Mouse (Mus musculus) midbrain, embryonic 15.5 days (tissue): ENCODE results near the gene Ube2f. TPM values are rescaled to one million over a fixed set of nuclear protein-coding genes. Genes with fewer than 3 reads are reported as not detected.

ENCODE experiments used
- ATAC-seq: fragments of 200-750 bp; cut with Nextera tagmentation; replicated peaks from 2 replicates; pipeline ENCODE4 v1.8.0; 2017; ENCODE audit warnings: moderate TSS enrichment
- H3K27ac ChIP-seq: fragments of 300-500 bp; sonication (generic); 2 replicates; pipeline ENCODE4 v1.5.1; 2015; ENCODE audit warnings: mild to moderate bottlenecking, inconsistent platforms
- H3K27me3 ChIP-seq: fragments of 300-500 bp; sonication (generic); replicated peaks from 2 replicates; pipeline ENCODE4 v1.6.1; 2015; ENCODE audit warnings: inconsistent platforms
- H3K36me3 ChIP-seq: fragments of 300-500 bp; sonication (generic); replicated peaks from 2 replicates; pipeline ENCODE4 v1.6.1; 2015; ENCODE audit warnings: inconsistent platforms
- H3K4me1 ChIP-seq: fragments of 300-500 bp; sonication (generic); 2 replicates; pipeline ENCODE4 v1.6.1; 2015; ENCODE audit warnings: inconsistent platforms
- H3K4me2 ChIP-seq: fragments of 300-500 bp; sonication (generic); 2 replicates; pipeline ENCODE4 v1.6.1; 2015; ENCODE audit warnings: inconsistent platforms, mild to moderate bottlenecking, moderate library complexity
- H3K4me3 ChIP-seq: fragments of 300-500 bp; sonication (generic); 2 replicates; pipeline ENCODE4 v1.5.1; 2015; ENCODE audit warnings: mild to moderate bottlenecking, inconsistent platforms
- H3K9ac ChIP-seq: fragments of 300-500 bp; sonication (generic); 2 replicates; pipeline ENCODE4 v1.6.1; 2015; ENCODE audit warnings: mild to moderate bottlenecking, inconsistent platforms
- H3K9me3 ChIP-seq: fragments of 300-500 bp; sonication (generic); 2 replicates; pipeline ENCODE4 v1.6.1; 2016; ENCODE audit warnings: inconsistent platforms
- WGBS: fragments of 180-500 bp; shearing (Covaris S2); methylation state at CpG from one replicate; pipeline ENCODE4 v1.1.7; 2015; ENCODE audit warnings: mixed read lengths; 5-methylcytosine and 5-hydroxymethylcytosine counted together
- polyA plus RNA-seq: library from polyadenylated mRNA; unstranded; fragments of >200 nt; fragmentation: Nextera tagmentation; extraction: Ambion mirVana; gene quantifications from 2 replicates; pipeline ENCODE4 v1.2.1, GENCODE M21; 2015

The Ube2f gene
- polyA plus RNA-seq, 1 experiment from 2014 or later = 58.5 TPM

- no peak overlapping the region for H3K4me3 ChIP-seq
- H3K36me3 ChIP-seq = no peaks in the 10 kb centered on the region
- H3K27ac ChIP-seq = no peak overlapping the region
- H3K27me3 ChIP-seq = no peaks in the 10 kb centered on the region
- WGBS = 92% methylated on average over 1 of the region's 1 CpGs
- ATAC-seq = no peak
- no peaks in the 10 kb centered on the region for H3K4me1 ChIP-seq
- no peaks in the 10 kb centered on the region for H3K9me3 ChIP-seq
- no peak overlapping the region for H3K9ac ChIP-seq
- no peak overlapping the region for H3K4me2 ChIP-seq
Observed at GRCm38 (mm10) chr1:91240685-91241084, 9.4 kb upstream of the Ube2f start.

GRCm38 (mm10) chr1:91241249-91241648 is 8.9 kb upstream of the Ube2f start:
- Histone ChIP-seq H3K36me3 (no peaks in the 10 kb centered on the region), H3K9me3 (no peaks in the 10 kb centered on the region), H3K4me3 (no peak overlapping the region), H3K9ac (no peak overlapping the region), H3K27ac (no peak overlapping the region), H3K4me2 (no peak overlapping the region), H3K4me1 (no peaks in the 10 kb centered on the region), H3K27me3 (no peaks in the 10 kb centered on the region)
- ATAC-seq = no peak
- 82% methylated on average over 4 of the region's 4 CpGs for WGBS

DNA sequence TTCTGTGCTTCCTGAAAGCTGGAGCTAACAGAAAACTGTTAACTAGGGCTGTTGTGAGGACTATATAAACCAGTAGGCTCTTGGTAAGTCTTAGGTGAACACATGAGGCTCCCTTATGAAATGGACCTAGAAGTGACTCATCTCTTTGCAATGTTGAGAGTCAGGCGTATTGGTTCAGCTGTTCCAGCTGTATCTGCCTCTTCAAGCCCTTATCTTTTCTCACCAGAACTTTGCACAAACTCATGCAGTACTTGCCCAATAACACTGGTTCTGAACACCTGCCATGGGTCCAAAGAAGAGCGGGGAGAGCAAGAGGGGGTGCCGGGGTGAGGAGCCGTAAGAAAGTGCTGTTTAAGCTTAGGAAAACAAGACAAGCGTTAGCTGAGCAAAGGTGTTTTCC is 1.9 kb upstream of the Ube2f start:
- Histone ChIP-seq H3K9me3 (no peaks in the 10 kb centered on the region), H3K9ac (no peak overlapping the region), H3K4me3 (no peak overlapping the region), H3K4me1 (peaks cover 23% of the 10 kb centered on the region), H3K36me3 (no peaks in the 10 kb centered on the region), H3K27me3 (no peaks in the 10 kb centered on the region), H3K27ac (no peak overlapping the region), H3K4me2 (no peak overlapping the region)
- ATAC-seq = no peak
- WGBS = 94% methylated on average over 5 of the region's 5 CpGs

GRCm38 (mm10) chr1:91248970-91249369 is 1.1 kb upstream of the Ube2f start:
- Histone ChIP-seq H3K27me3 (no peaks in the 10 kb centered on the region), H3K4me2 (peak overlapping the region; percentile 89; the same call in 1 of the 2 replicates), H3K9me3 (no peaks in the 10 kb centered on the region), H3K4me3 (no peak overlapping the region), H3K36me3 (no peaks in the 10 kb centered on the region), H3K27ac (no peak overlapping the region), H3K4me1 (peaks cover 28% of the 10 kb centered on the region), H3K9ac (no peak overlapping the region)
- 53% methylated on average over 4 of the region's 4 CpGs for WGBS
- no peak for ATAC-seq

GRCm38 (mm10) chr1:91250415-91251147 is 477 bp downstream of the Ube2f start:
- H3K9ac ChIP-seq = peak overlapping the region; percentile 94
- peak overlapping the region; percentile 89 for H3K4me2 ChIP-seq
- H3K36me3 ChIP-seq = 0 out of 2 replicates have a peak, but pooled peaks cover 2% of the 10 kb centered on the region
- ATAC-seq = peak; percentile 12
- peak overlapping the region; percentile 72 for H3K4me3 ChIP-seq
- under 1% methylated on average over 59 of the region's 70 CpGs for WGBS
- peaks cover 28% of the 10 kb centered on the region for H3K4me1 ChIP-seq
- H3K27ac ChIP-seq = peak overlapping the region; percentile 88
- no peaks in the 10 kb centered on the region for H3K9me3 ChIP-seq
- H3K27me3 ChIP-seq = no peaks in the 10 kb centered on the region

DNA sequence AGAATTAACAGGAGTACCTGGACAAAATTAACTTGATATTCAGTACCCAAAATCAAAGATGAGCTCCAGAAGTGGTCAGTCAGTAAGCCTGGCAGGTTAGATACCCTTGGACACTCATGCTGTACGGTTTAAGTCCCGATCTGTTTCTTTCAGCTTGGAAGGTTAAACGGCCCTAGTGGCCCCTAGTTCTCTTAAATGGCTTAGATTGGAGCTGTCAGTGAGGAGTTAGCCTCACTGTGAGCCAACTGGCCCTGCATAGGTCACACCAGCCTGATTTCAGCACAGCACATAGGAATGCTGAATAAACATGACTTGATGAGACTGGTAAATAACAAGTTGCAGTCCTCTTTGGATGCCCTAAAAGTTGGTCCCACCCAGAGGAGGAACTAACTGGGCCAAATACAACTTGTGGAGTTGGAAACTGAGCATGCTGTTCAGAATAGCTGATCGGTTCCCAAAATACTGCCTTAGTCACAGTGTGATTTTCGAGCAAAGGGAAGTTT is 1.1 kb downstream of the Ube2f start:
- no peak for ATAC-seq
- 52% methylated on average over 5 of the region's 5 CpGs for WGBS
- Histone ChIP-seq H3K4me3 (peak overlapping the region; percentile 72), H3K27me3 (no peaks in the 10 kb centered on the region), H3K9ac (peak overlapping the region; percentile 94), H3K4me1 (peaks cover 28% of the 10 kb centered on the region), H3K4me2 (peak overlapping the region; percentile 89), H3K9me3 (no peaks in the 10 kb centered on the region), H3K36me3 (0 out of 2 replicates have a peak, but pooled peaks cover 2% of the 10 kb centered on the region), H3K27ac (no peak overlapping the region)

DNA sequence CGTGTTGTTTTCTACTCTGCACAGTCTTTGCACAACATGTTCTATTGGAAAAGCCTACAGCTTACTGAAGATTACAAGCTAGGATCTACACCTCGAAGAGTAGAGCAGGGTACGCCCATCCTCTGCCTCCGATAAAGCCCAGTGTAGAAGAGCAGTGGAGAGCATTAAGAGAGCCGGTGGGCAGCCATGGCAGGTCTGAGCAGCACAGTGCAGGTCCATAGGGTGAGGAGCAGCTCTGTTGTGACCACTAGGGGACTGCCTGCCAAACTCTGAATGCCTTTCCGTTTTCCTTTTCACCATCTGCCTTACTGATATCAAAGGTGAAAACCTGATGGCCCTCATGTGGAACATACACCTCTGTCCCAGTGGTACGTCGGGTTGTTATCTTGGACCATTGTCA is 1.8 kb downstream of the Ube2f start:
- H3K4me1 ChIP-seq = peaks cover 28% of the 10 kb centered on the region
- 68% methylated on average over 8 of the region's 8 CpGs for WGBS
- H3K36me3 ChIP-seq = 0 out of 2 replicates have a peak, but pooled peaks cover 2% of the 10 kb centered on the region
- no peaks in the 10 kb centered on the region for H3K9me3 ChIP-seq
- no peak overlapping the region for H3K27ac ChIP-seq
- peak overlapping the region; percentile 6; the same call in 1 of the 2 replicates for H3K9ac ChIP-seq
- H3K27me3 ChIP-seq = no peaks in the 10 kb centered on the region
- no peak overlapping the region; the same call in 1 of the 2 replicates for H3K4me3 ChIP-seq
- ATAC-seq = no peak
- H3K4me2 ChIP-seq = peak overlapping the region; percentile 89; the same call in 1 of the 2 replicates

DNA sequence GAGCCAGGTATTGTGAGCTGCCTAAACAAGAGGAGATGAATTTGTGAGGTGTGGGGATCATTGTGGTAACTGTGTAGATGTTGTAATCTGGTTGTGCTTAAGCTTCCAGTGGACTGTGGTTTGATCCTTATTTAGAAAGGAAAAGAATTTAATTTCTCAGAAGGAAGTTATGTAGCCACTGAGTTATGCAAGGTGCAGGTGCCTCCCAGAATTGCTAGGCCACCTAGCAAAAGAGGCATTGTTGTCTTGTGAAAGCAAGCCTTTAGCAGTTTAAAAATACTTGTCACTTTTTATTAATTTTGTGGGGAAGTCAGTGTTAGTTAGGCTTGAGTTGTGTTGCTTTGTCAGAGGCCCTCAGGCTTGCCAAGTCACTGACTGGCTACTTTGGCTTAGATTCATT is 7.8 kb downstream of the Ube2f start:
- H3K4me3 ChIP-seq = no peak overlapping the region
- no peak overlapping the region for H3K9ac ChIP-seq
- 0 out of 2 replicates have a peak, but pooled peaks cover 5% of the 10 kb centered on the region for H3K4me1 ChIP-seq
- no peak overlapping the region for H3K4me2 ChIP-seq
- no peaks in the 10 kb centered on the region for H3K27me3 ChIP-seq
- H3K9me3 ChIP-seq = no peaks in the 10 kb centered on the region
- H3K27ac ChIP-seq = no peak overlapping the region
- ATAC-seq = no peak
- H3K36me3 ChIP-seq = 0 out of 2 replicates have a peak, but pooled peaks cover 2% of the 10 kb centered on the region

DNA sequence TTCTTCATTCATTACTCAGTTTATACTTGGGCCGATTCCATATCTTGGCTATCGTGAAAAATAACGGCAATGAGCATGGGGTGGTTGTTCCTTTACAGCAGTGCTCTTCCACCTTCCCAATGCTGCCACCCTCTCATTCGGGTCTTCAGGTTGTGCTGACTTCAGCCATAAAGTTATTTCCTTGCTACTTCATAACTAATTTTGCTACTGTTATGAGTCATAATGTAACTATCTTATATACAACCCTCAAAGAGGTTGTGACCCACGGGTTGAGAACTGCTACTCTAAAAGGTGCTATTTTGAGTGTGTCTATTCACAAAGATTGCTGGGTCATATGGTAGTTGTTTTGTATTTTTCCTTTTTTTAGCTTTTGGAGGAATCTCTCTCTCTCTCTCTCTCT is 9.7 kb downstream of the Ube2f start:
- ATAC-seq = no peak
- Histone ChIP-seq H3K27ac (no peak overlapping the region), H3K9ac (no peak overlapping the region), H3K4me3 (no peak overlapping the region), H3K36me3 (no peaks in the 10 kb centered on the region), H3K9me3 (no peaks in the 10 kb centered on the region), H3K4me1 (no peaks in the 10 kb centered on the region), H3K27me3 (no peaks in the 10 kb centered on the region), H3K4me2 (no peak overlapping the region)
- WGBS = 92% methylated on average over 5 of the region's 5 CpGs

DNA sequence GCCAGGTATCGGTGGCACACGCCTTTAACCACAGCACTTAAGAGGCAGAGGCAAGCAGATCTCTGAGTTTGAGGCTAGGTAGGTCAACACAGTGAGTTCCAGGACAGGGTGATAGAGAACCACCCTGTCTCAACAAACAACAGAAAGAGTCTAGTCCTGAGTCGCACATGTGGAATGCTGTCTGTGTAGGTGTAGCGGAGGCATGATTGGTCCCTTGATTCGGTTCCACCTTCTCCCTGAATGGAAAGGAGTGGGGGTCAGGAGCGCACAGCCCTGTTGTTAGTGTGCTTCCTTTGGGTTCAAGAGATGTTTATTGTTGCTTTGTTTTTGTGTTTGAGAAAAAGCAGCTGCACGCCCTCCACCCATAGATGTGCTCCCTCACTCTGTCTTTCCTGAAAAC is 12.4 kb downstream of the Ube2f start:
- H3K9ac ChIP-seq = no peak overlapping the region

DNA sequence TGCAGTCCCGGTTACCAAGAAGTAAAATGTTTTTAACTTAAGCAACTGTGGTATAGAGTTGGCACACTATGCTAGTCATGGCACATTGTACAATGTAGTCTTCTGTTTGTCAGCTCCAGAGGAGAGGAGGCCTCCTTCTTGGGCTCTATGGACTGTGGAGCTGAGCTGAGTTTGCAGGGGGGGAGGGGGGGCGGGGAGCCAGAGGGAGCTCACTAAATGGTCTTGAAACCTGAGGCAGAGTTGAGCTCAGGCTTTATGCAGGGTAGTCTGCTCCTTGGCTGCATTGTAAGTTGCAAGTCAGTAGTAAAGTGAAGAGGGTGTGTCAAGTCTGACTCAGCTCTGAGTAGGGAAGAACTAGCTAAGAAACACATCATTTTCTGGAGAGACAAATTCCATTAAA is 22.2 kb downstream of the Ube2f start:
- no peaks in the 10 kb centered on the region for H3K4me1 ChIP-seq
- H3K27ac ChIP-seq = no peak overlapping the region
- no peak overlapping the region for H3K4me3 ChIP-seq
- no peak for ATAC-seq
- 85% methylated on average over 2 of the region's 2 CpGs for WGBS
- no peaks in the 10 kb centered on the region for H3K9me3 ChIP-seq
- H3K27me3 ChIP-seq = no peaks in the 10 kb centered on the region
- H3K9ac ChIP-seq = no peak overlapping the region
- peaks cover 3% of the 10 kb centered on the region; the same call in 1 of the 2 replicates for H3K36me3 ChIP-seq
- H3K4me2 ChIP-seq = no peak overlapping the region

More for the DNA sequence above, 12.4 kb downstream of the Ube2f start:
- 94% methylated on average over 7 of the region's 7 CpGs for WGBS
- H3K27ac ChIP-seq = no peak overlapping the region
- ATAC-seq = no peak
- H3K36me3 ChIP-seq = 0 out of 2 replicates have a peak, but pooled peaks cover 2% of the 10 kb centered on the region
- no peak overlapping the region for H3K4me2 ChIP-seq
- no peaks in the 10 kb centered on the region for H3K4me1 ChIP-seq
- H3K9me3 ChIP-seq = no peaks in the 10 kb centered on the region
- H3K27me3 ChIP-seq = no peaks in the 10 kb centered on the region
- no peak overlapping the region for H3K4me3 ChIP-seq

DNA sequence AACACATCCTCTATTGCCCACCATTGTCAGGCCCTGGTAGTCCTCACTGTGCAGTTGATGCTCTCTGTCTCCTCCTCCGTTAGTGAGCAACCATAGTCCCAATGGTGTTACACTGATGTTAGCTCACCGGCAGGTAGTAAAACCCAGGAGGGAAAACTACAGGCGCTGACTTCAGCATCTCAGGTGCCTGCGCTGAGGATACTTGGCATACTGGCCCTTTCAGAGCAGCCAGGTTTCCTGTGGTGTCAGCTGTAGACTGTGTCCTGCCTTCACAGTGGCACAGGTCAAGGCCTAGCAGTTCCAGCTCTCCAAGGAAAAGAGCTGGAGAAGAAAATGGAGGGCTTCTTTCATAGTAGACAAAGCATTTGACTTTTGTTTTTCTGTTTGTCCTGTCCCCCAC is 26.5 kb downstream of the Ube2f start:
- H3K4me1 ChIP-seq = no peaks in the 10 kb centered on the region
- peaks cover 31% of the 10 kb centered on the region; the same call in 1 of the 2 replicates for H3K36me3 ChIP-seq
- no peak overlapping the region for H3K27ac ChIP-seq
- no peaks in the 10 kb centered on the region for H3K9me3 ChIP-seq
- H3K4me2 ChIP-seq = no peak overlapping the region
- 93% methylated on average over 4 of the region's 4 CpGs for WGBS
- H3K4me3 ChIP-seq = no peak overlapping the region
- no peak for ATAC-seq
- H3K9ac ChIP-seq = no peak overlapping the region
- H3K27me3 ChIP-seq = no peaks in the 10 kb centered on the region

GRCm38 (mm10) chr1:91277480-91277879 is 27.4 kb downstream of the Ube2f start:
- Histone ChIP-seq H3K9me3 (no peaks in the 10 kb centered on the region), H3K36me3 (peaks cover 31% of the 10 kb centered on the region; the same call in 1 of the 2 replicates), H3K4me3 (no peak overlapping the region), H3K27ac (no peak overlapping the region), H3K27me3 (no peaks in the 10 kb centered on the region), H3K9ac (no peak overlapping the region), H3K4me2 (no peak overlapping the region), H3K4me1 (no peaks in the 10 kb centered on the region)
- no peak for ATAC-seq
- 94% methylated on average over 2 of the region's 2 CpGs for WGBS
